ENCODE assay signal across 12 mouse cellular contexts in the genomic region with DNA sequence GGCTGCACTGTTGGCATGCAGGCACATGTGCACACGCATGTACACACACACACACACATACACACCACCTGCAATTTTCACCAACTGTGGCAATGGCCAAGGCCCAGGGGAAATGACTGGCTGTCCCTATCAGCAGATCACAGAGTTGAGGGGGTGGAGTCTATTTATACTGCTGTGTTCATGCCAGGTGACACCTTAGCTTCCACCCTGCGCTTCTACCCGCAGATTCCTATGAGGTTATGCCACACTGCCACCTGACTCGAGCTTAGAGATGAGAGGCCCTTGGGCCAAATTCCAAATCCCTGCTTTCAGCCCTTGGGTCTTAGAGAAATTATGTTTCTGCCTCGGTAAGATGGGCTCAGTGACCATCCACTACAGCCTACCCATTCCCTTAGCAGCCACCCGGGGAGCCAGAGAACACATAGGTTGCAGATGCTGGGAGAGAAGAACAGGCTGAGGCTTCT. TPM values are rescaled to one million over a fixed set of nuclear protein-coding genes. Genes with fewer than 3 reads are reported as not detected.
DNase-seq lines count a peak whose midpoint lies in the region; ATAC-seq and TF ChIP-seq lines count a peak whose summit lies in the region.
"Had no signal": no experiment of that assay in that cellular context is flagged by ENCODE, and none has a peak within 500 bp of the region (broad histone marks: within the 10 kb centered on the region; RNA-seq: fewer than 3 reads in every experiment).

No protein-coding gene starts in this region.

- H3K36me3 ChIP-seq in testis, adult 2 months (ENCODE audit: control insufficient read depth, insufficient read depth, low read length) = no peaks in the 10 kb centered on the region
- peaks cover 6% of the 10 kb centered on the region; the same call in 1 of the 2 replicates for H3K36me3 ChIP-seq in stomach, postnatal 0 days (ENCODE audit: control insufficient read depth, insufficient read depth, low read length)

- peak; percentile 63 to 74 for DNase-seq in gastrocnemius, adult 8-10 months (ENCODE audit: low spot score in 2 of 2)
- no peak for DNase-seq in gastrocnemius, postnatal 36 days
- DNase-seq in testis, postnatal 14 days (ENCODE audit: low spot score) = no peak
- peak; percentile 41 for DNase-seq in stomach, postnatal 0 days (ENCODE audit: low spot score)
- DNase-seq in thymus, postnatal 10 days (ENCODE audit: low spot score in 2 of 2) = no peak
- no peak for DNase-seq in adrenal gland, adult (ENCODE audit: inconsistent age in 2 of 2, low spot score in 1 of 2)
- DNase-seq: right cerebral cortex, adult 18-20 months had no signal

- TF ChIP-seq POLR2A in testis, adult 2 months (IDR thresholded peaks at IDR 0.05; ENCODE audit: control insufficient read depth, low read depth, low read length) = 0 out of 2 replicates have a peak, but pooled peaks have one; percentile 9

- H3K9me3 ChIP-seq in stomach, postnatal 0 days (ENCODE audit: control insufficient read depth, low read length) = no peaks in the 10 kb centered on the region
- H3K9me3 ChIP-seq: embryonic facial prominence, embryonic 15.5 days; kidney, embryonic 15.5 days had no signal

- intact Hi-C loops in gastrocnemius, postnatal 36 days (cut with DNase I) = no loop called here

- peak; percentile 73 to 75 for ATAC-seq in hematopoietic stem cell, adult 5-6 weeks (replicated peaks in 1 of 2; ENCODE audit: insufficient read depth in 1 of 2, low FRiP score in 2 of 2, low TSS enrichment in 1 of 2, low read depth in 1 of 2, poor library complexity in 2 of 2, severe bottlenecking in 2 of 2)
- ATAC-seq in stomach, postnatal 0 days (ENCODE audit: low FRiP score, low TSS enrichment) = peak; percentile 61

- no peak overlapping the region for H3K27ac ChIP-seq in testis, adult 2 months (ENCODE audit: control insufficient read depth, insufficient read depth, low read depth, low read length)
- no peak overlapping the region; the same call in 1 of the 2 replicates for H3K27ac ChIP-seq in stomach, postnatal 0 days (replicated peaks)

- no peak overlapping the region for H3K4me2 ChIP-seq in stomach, postnatal 0 days (replicated peaks; ENCODE audit: low read depth)
- H3K4me2 ChIP-seq: embryonic facial prominence, embryonic 15.5 days; kidney, embryonic 15.5 days had no signal

- no peak for TF ChIP-seq EP300 in stomach, postnatal 0 days (optimal IDR thresholded peaks at IDR 0.05)

- no peak for TF ChIP-seq CTCF in testis, adult 2 months (IDR thresholded peaks at IDR 0.05; ENCODE audit: control insufficient read depth, insufficient read depth, insufficient replicate concordance, low read depth, low read length)
- peak; percentile 46 for TF ChIP-seq CTCF in stomach, postnatal 0 days (IDR thresholded peaks at IDR 0.05; ENCODE audit: low read depth)

- H3K27me3 ChIP-seq in testis, adult 2 months (ENCODE audit: control insufficient read depth, insufficient read depth, low read length) = no peaks in the 10 kb centered on the region
- H3K27me3 ChIP-seq in stomach, postnatal 0 days (ENCODE audit: control insufficient read depth, insufficient read depth, low read length) = no peaks in the 10 kb centered on the region
- H3K27me3 ChIP-seq: embryonic facial prominence, embryonic 15.5 days; kidney, embryonic 15.5 days had no signal

- peaks cover 2% of the 10 kb centered on the region; the same call in 1 of the 2 replicates for H3K4me1 ChIP-seq in testis, adult 2 months (ENCODE audit: control insufficient read depth, insufficient read depth, low read length)
- no peaks in the 10 kb centered on the region for H3K4me1 ChIP-seq in stomach, postnatal 0 days (replicated peaks; ENCODE audit: control insufficient read depth, insufficient read depth)

- WGBS in stomach, postnatal 0 days = 51% methylated on average over 6 of the region's 6 CpGs

- no peak overlapping the region for H3K9ac ChIP-seq in stomach, postnatal 0 days (ENCODE audit: low read length)
- H3K9ac ChIP-seq: embryonic facial prominence, embryonic 15.5 days; kidney, embryonic 15.5 days had no signal

- H3K4me3 ChIP-seq in testis, adult 2 months (ENCODE audit: control insufficient read depth, low read depth, low read length) = no peak overlapping the region
- H3K4me3 ChIP-seq in stomach, postnatal 0 days (ENCODE audit: low read depth, low read length) = no peak overlapping the region
- H3K4me3 ChIP-seq: embryonic facial prominence, embryonic 15.5 days; kidney, embryonic 15.5 days had no signal

RNA-seq across cellular contexts. Expression of a gene that starts 2.1 kb away (rescaled TPM):
- 1,000 to 10,000 TPM; 2,275 to 3,003 (median 2,494) TPM for total RNA-seq in gastrocnemius, adult 8-10 months (2022)
- total RNA-seq in gastrocnemius, postnatal 36 days (2021) = 1,000 to 10,000 TPM; 2,677 to 2,859 TPM
- polyA plus RNA-seq in testis, adult 2 months (2012; rRNA removed) = 11.0 and 11.5 TPM in 2 replicates
- 8.9 and 12.8 TPM in 2 replicates for total RNA-seq in hematopoietic stem cell, adult 5-6 weeks (2017)
- 6.1 and 8.5 TPM in 2 replicates for polyA plus RNA-seq in stomach, postnatal 0 days (2015; fragmentation: Nextera tagmentation; extraction: Ambion mirVana)

RNA-seq across cellular contexts. Expression of a gene that starts 4.6 kb away (rescaled TPM):
- total RNA-seq in gastrocnemius, adult 8-10 months (2022) = 1,000 to 10,000 TPM in 3 of 4 experiments, 100 to 1,000 TPM in 1; 926 to 1,454 (median 1,403) TPM
- 1,000 to 10,000 TPM; 1,257 to 1,260 TPM for total RNA-seq in gastrocnemius, postnatal 36 days (2021)
- polyA plus RNA-seq in testis, adult 2 months (2012; rRNA removed) = 0.05 and 0.08 TPM in 2 replicates
- total RNA-seq in hematopoietic stem cell, adult 5-6 weeks (2017) = 2.7 and 4.4 TPM in 2 replicates
- polyA plus RNA-seq in stomach, postnatal 0 days (2015; fragmentation: Nextera tagmentation; extraction: Ambion mirVana) = 0.28 and 0.33 TPM in 2 replicates
- polyA plus RNA-seq: stomach, embryonic 16.5 days had no signal

RNA-seq across cellular contexts. Expression of a gene that starts 12.6 kb away (rescaled TPM):
- 1 to 10 TPM; 6.3 to 9.7 (median 9.4) TPM for total RNA-seq in gastrocnemius, adult 8-10 months (2022)
- 1 to 10 TPM; 7.8 to 8.5 TPM for total RNA-seq in gastrocnemius, postnatal 36 days (2021)
- 13.7 and 17.0 TPM in 2 replicates for polyA plus RNA-seq in testis, adult 2 months (2012; rRNA removed)
- 4.7 and 9.0 TPM in 2 replicates for total RNA-seq in hematopoietic stem cell, adult 5-6 weeks (2017)
- 19.5 and 20.1 TPM in 2 replicates for polyA plus RNA-seq in stomach, postnatal 0 days (2015; fragmentation: Nextera tagmentation; extraction: Ambion mirVana)

RNA-seq across cellular contexts. Expression of a gene that starts 23.0 kb away (rescaled TPM):
- 10 to 100 TPM in 3 of 4 experiments, 1 to 10 TPM in 1; 8.9 to 12.8 (median 11.3) TPM for total RNA-seq in gastrocnemius, adult 8-10 months (2022)
- 10 to 100 TPM; 10.8 to 12.2 TPM for total RNA-seq in gastrocnemius, postnatal 36 days (2021)
- 5.6 and 5.9 TPM in 2 replicates for polyA plus RNA-seq in testis, adult 2 months (2012; rRNA removed)
- 9.4 and 14.3 TPM in 2 replicates for total RNA-seq in hematopoietic stem cell, adult 5-6 weeks (2017)
- polyA plus RNA-seq in stomach, postnatal 0 days (2015; fragmentation: Nextera tagmentation; extraction: Ambion mirVana) = 1.6 and 2.0 TPM in 2 replicates

RNA-seq across cellular contexts. Expression of a gene that starts 23.5 kb away (rescaled TPM):
- 1 to 10 TPM; 2.7 to 5.2 (median 4.6) TPM for total RNA-seq in gastrocnemius, adult 8-10 months (2022)
- 1 to 10 TPM; 6.3 to 7.4 TPM for total RNA-seq in gastrocnemius, postnatal 36 days (2021)
- polyA plus RNA-seq in testis, adult 2 months (2012; rRNA removed) = 14.6 and 15.8 TPM in 2 replicates
- total RNA-seq in hematopoietic stem cell, adult 5-6 weeks (2017) = 1.9 and 3.7 TPM in 2 replicates
- polyA plus RNA-seq in stomach, postnatal 0 days (2015; fragmentation: Nextera tagmentation; extraction: Ambion mirVana) = 5.0 and 5.1 TPM in 2 replicates

Comparison
In these comparisons a context has a peak if more than half of its experiments do, and no peak if none do; other contexts are left out.
1. DNase-seq: peak in gastrocnemius, adult 8-10 months (2 of 2) and stomach, postnatal 0 days (single experiment); none in gastrocnemius, postnatal 36 days (0 of 2), testis, postnatal 14 days (single experiment), thymus, postnatal 10 days (0 of 2) and adrenal gland, adult (0 of 2).
2. RNA of a gene that starts 2.1 kb away (total RNA-seq): 2,677 to 2,859 TPM in gastrocnemius, postnatal 36 days and 2,275 to 3,003 TPM in gastrocnemius, adult 8-10 months; 8.9 to 12.8 TPM in hematopoietic stem cell, adult 5-6 weeks; every median in the first group is over 100 times any median in the second.
3. RNA of a gene that starts 4.6 kb away (total RNA-seq): 926 to 1,454 TPM in gastrocnemius, adult 8-10 months and 1,257 to 1,260 TPM in gastrocnemius, postnatal 36 days; 2.7 to 4.4 TPM in hematopoietic stem cell, adult 5-6 weeks; every median in the first group is over 100 times any median in the second.